Mouse (Mus musculus): ENCODE measurements around the gene Heatr5a. TPM values are rescaled to one million over a fixed set of nuclear protein-coding genes. Genes with fewer than 3 reads are reported as not detected.

Gene Heatr5a
- polyA plus RNA-seq, 1 experiment from 2014 or later, result 12.1 TPM

DNA sequence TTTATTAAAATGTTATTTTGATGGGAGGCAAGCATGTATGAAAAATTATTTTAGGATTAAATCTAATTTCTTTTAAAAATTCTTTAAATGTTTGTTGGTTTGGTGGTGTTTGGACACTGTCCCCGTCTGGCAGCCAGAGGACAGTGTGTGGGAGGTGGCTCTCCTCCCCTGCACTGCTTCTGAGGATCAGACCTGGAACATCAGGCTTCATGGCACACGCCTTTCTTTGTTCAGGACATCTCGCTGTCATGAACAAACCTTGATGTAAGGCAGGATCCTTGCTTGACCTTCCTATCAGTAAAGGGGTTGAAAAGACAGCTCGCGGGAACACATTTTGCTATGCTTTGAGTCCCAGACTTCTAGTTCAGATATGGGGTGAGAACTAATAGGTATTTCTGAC is 61.9 kb downstream of the Heatr5a start:
- Histone ChIP-seq H3K9me3 (no peaks in the 10 kb centered on the region), H3K4me2 (no peak overlapping the region), H3K4me3 (no peak overlapping the region), H3K4me1 (no peaks in the 10 kb centered on the region), H3K27me3 (no peaks in the 10 kb centered on the region), H3K27ac (no peak overlapping the region), H3K36me3 (peaks cover 53% of the 10 kb centered on the region), H3K9ac (no peak overlapping the region)
- 94% methylated on average over 5 of the region's 5 CpGs for WGBS
- ATAC-seq (ENCODE audit: insufficient number of reproducible peaks, insufficient read depth, low FRiP score, low TSS enrichment, low read depth), result no peak

DNA sequence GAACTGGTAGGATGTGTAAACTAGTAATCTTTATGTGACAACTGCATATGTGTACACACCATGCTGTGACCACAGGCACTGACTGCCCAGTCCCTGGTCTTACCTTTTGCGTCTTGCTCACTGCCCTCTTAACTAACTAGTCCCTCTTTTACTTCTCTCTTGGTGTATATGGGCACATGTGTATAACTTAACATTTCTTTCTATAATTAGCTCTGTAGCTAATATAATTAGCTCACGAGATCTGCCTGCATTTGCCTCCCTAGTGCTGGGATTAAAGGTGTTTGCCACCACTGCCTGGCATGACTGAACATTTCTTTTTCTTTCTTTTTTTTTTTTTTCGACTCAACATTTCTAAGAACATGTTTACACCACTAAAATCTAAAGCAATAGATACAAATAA is 63.6 kb downstream of the Heatr5a start:
- H3K4me1 ChIP-seq, result no peaks in the 10 kb centered on the region
- no peaks in the 10 kb centered on the region for H3K9me3 ChIP-seq
- 82% methylated on average over 3 of the region's 3 CpGs for WGBS
- H3K27ac ChIP-seq, result no peak overlapping the region
- no peaks in the 10 kb centered on the region for H3K27me3 ChIP-seq
- no peak overlapping the region for H3K9ac ChIP-seq
- no peak for ATAC-seq (ENCODE audit: insufficient number of reproducible peaks, insufficient read depth, low FRiP score, low TSS enrichment, low read depth)
- H3K36me3 ChIP-seq, result peaks cover 54% of the 10 kb centered on the region
- no peak overlapping the region for H3K4me2 ChIP-seq
- H3K4me3 ChIP-seq, result no peak overlapping the region

DNA sequence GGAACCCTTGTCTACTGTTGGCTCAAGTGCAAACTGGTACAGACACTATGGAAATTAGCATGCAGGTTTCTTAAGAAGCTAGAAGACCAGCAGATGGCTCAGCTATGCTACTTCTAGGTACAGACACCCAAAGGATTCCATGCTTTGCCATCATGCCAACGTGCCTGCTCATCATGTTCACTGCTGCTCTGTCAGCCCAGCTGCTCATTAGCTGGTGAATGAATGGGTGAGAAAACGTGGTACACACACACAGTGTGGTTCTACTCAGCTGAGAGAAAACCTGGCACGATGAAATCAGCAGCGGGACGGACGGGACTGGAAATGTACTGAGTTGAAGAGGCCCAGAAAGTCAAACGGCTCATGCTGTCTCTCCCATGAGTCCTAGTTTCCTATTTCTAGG is 70.6 kb downstream of the Heatr5a start:
- Histone ChIP-seq H3K36me3 (peaks cover 54% of the 10 kb centered on the region), H3K4me3 (no peak overlapping the region), H3K27me3 (no peaks in the 10 kb centered on the region), H3K4me2 (no peak overlapping the region), H3K27ac (no peak overlapping the region), H3K4me1 (no peaks in the 10 kb centered on the region), H3K9ac (no peak overlapping the region), H3K9me3 (no peaks in the 10 kb centered on the region)
- ATAC-seq (ENCODE audit: insufficient number of reproducible peaks, insufficient read depth, low FRiP score, low TSS enrichment, low read depth), result no peak
- 83% methylated on average over 7 of the region's 7 CpGs for WGBS

DNA sequence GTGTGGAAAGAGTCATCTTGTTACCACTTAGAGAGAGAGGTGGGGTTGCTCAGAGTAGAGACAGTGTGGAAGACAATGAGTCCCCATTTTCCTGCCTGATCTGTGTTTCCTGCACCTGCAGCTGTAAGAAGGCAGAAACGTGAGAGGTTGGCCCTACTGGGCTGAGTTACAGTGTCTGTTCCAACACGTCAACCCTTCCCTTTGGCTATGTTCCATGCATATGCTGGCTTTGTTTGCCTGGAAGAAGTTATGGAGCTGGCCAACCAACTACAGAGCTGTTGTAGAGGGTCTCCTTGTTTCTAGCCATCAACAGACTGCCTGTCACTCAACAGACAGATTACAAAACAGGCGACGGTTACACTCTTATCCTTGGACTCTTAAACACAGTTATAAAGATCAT is 74.2 kb downstream of the Heatr5a start:
- 71% methylated on average over 4 of the region's 4 CpGs for WGBS
- no peak overlapping the region for H3K4me3 ChIP-seq
- no peaks in the 10 kb centered on the region for H3K27me3 ChIP-seq
- no peak overlapping the region for H3K9ac ChIP-seq
- no peak for ATAC-seq (ENCODE audit: insufficient number of reproducible peaks, insufficient read depth, low FRiP score, low TSS enrichment, low read depth)
- no peaks in the 10 kb centered on the region for H3K9me3 ChIP-seq
- no peak overlapping the region for H3K4me2 ChIP-seq
- H3K36me3 ChIP-seq, result peaks cover 52% of the 10 kb centered on the region
- H3K27ac ChIP-seq, result no peak overlapping the region
- H3K4me1 ChIP-seq, result no peaks in the 10 kb centered on the region

DNA sequence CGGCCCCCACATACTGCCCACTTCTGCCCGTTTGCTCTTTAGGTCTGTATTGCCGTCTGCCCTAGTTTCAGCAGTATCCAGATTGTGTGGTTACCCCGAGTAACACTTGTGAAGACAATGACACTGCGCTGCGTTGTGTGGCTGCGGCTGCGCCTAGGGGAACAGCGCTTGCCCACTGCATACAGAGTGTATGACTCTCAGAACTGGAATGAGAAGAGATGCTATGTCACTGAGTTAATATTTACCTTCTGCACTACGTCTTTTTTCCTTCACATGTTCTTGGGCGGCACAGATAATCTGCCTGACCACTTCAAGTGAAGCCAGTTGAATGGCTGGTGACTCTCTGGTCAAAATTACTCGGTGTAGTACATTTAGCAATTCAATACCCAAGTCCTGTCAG is 82.5 kb downstream of the Heatr5a start:
- WGBS, result 92% methylated on average over 12 of the region's 12 CpGs

DNA sequence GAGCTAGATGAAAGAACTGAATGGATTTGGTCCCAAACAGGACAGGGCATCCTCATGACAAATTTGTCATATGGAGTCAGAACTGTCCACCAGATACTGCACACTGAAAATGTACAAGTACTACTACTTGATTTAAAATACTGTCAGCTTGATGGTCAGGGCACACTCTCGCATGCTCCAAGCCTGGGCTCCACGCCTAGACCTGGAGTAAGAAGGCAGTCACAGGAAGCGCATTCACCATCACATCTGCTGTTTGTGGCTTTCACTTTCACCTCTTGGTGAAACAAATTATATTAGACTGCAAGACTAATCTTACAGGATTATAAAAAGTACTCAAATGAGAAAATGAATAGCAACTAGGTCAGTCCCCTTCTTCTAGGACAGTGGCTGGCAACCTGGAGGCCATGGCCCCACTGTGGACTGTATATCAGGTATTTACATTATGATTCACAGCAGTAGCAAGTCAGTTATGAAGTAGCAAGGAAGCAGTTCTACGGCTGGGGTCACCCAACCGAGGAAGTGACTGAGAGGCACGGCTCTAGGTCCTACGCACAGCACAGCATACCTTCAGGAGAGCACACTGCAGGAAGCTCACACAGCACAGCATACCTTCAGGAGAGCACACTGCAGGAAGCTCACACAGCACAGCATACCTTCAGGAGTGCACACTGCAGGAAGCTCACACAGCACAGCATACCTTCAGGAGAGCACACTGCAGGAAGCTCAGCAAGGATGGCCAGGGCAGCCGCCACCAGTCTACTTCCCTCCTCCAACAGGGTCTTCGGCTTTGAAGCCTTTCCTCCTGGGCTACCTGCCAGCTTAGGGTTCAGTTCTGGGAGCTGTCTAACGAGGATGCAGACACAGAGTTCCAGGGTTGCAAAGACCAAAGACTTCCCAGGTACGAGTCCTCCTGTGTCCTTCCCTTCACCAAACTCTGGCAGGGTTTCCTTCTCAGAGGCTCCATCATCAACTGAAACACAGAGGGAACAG is 83.5 kb downstream of the Heatr5a start:
- no peaks in the 10 kb centered on the region for H3K27me3 ChIP-seq
- no peak overlapping the region for H3K9ac ChIP-seq
- no peak overlapping the region for H3K4me2 ChIP-seq
- no peak for ATAC-seq (ENCODE audit: insufficient number of reproducible peaks, insufficient read depth, low FRiP score, low TSS enrichment, low read depth)
- H3K36me3 ChIP-seq, result peaks cover 70% of the 10 kb centered on the region
- no peak overlapping the region for H3K4me3 ChIP-seq
- WGBS, result 86% methylated on average over 11 of the region's 11 CpGs
- H3K9me3 ChIP-seq, result no peaks in the 10 kb centered on the region
- no peak overlapping the region for H3K27ac ChIP-seq
- no peaks in the 10 kb centered on the region for H3K4me1 ChIP-seq

More for the DNA sequence above, 82.5 kb downstream of the Heatr5a start:
- H3K27ac ChIP-seq, result no peak overlapping the region
- no peak overlapping the region for H3K4me2 ChIP-seq
- no peaks in the 10 kb centered on the region for H3K27me3 ChIP-seq
- H3K9me3 ChIP-seq, result no peaks in the 10 kb centered on the region
- no peaks in the 10 kb centered on the region for H3K4me1 ChIP-seq
- no peak overlapping the region for H3K4me3 ChIP-seq
- peaks cover 73% of the 10 kb centered on the region for H3K36me3 ChIP-seq
- no peak for ATAC-seq (ENCODE audit: insufficient number of reproducible peaks, insufficient read depth, low FRiP score, low TSS enrichment, low read depth)
- no peak overlapping the region for H3K9ac ChIP-seq

DNA sequence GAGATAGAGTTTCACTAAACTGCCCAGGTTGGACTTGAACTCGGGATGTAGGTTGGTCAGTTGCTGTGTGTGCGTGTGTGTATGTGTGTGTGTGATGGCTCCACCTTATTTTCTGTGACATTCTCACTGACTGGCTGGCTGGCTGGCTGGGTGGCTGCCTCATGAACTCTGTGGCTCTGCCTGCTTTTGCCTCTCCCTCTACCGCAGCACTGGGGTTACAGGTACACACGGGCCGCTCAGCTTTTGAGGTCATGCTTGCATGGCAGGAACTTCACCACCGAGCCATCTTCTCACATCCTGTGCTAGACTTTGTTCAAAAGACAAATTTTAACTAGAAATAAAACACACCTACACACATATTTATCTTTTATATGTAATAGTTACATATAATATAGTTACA is 84.8 kb downstream of the Heatr5a start:
- no peak for ATAC-seq (ENCODE audit: insufficient number of reproducible peaks, insufficient read depth, low FRiP score, low TSS enrichment, low read depth)

DNA sequence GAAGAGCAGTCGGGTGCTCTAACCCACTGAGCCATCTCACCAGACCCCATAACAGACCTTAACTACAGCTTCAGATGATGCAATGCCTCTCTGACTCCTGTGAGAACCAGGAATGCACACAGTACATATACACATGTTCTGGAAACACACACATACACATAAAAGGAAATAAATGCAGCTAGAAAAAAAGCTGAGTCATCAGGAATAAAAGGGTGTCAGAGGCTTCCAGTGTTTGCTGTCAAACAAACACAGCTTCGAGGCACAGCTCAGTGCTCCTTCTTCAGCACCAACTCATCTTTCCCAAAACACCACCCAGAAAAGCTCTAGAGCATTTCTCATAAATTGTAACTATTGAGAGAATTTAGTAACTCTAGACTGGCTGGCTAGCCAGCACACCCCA is 86.3 kb downstream of the Heatr5a start:
- ATAC-seq (ENCODE audit: insufficient number of reproducible peaks, insufficient read depth, low FRiP score, low TSS enrichment, low read depth), result no peak
- no peaks in the 10 kb centered on the region for H3K4me1 ChIP-seq
- no peak overlapping the region for H3K9ac ChIP-seq
- whole genome bisulfite sequencing, result 82% methylated on average over 2 of the region's 2 CpGs
- H3K27ac ChIP-seq, result no peak overlapping the region
- H3K9me3 ChIP-seq, result no peaks in the 10 kb centered on the region
- peaks cover 68% of the 10 kb centered on the region for H3K36me3 ChIP-seq
- no peak overlapping the region for H3K4me2 ChIP-seq
- H3K27me3 ChIP-seq, result no peaks in the 10 kb centered on the region
- H3K4me3 ChIP-seq, result no peak overlapping the region

More for the DNA sequence above, 84.8 kb downstream of the Heatr5a start:
- WGBS, result 91% methylated on average over 6 of the region's 6 CpGs
- H3K27ac ChIP-seq, result no peak overlapping the region
- H3K4me3 ChIP-seq, result no peak overlapping the region
- no peaks in the 10 kb centered on the region for H3K4me1 ChIP-seq
- no peaks in the 10 kb centered on the region for H3K9me3 ChIP-seq
- no peaks in the 10 kb centered on the region for H3K27me3 ChIP-seq
- H3K4me2 ChIP-seq, result no peak overlapping the region
- peaks cover 70% of the 10 kb centered on the region for H3K36me3 ChIP-seq
- H3K9ac ChIP-seq, result no peak overlapping the region

DNA sequence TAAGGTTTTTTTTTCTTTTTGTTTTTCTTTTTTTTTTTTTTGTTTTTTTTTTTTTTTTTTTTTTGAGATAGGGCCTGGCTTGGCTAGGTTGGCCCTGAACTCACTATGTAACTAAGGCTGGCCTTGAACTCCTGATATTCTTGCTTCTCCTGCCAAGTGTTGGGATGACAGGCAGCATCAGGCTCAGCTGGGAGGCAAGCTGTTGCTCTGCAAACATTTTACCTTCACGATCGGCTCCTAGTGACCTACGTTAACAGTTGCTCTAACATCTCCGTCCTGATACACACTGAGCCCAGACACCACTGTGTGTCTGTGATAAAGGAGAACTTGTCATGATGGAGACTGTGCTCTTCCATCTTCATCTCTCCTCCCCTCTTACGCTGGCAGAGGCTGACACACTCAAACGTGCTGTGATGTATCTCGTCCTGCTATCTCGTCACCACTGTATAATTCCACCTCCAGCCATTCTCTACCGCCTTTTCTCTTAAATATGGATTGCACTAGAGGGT is 87.8 kb downstream of the Heatr5a start:
- Histone ChIP-seq H3K27me3 (no peaks in the 10 kb centered on the region), H3K27ac (no peak overlapping the region), H3K4me1 (no peaks in the 10 kb centered on the region), H3K4me2 (no peak overlapping the region), H3K36me3 (peaks cover 66% of the 10 kb centered on the region), H3K4me3 (no peak overlapping the region), H3K9me3 (no peaks in the 10 kb centered on the region), H3K9ac (no peak overlapping the region)
- WGBS, result 94% methylated on average over 9 of the region's 9 CpGs
- no peak for ATAC-seq (ENCODE audit: insufficient number of reproducible peaks, insufficient read depth, low FRiP score, low TSS enrichment, low read depth)

DNA sequence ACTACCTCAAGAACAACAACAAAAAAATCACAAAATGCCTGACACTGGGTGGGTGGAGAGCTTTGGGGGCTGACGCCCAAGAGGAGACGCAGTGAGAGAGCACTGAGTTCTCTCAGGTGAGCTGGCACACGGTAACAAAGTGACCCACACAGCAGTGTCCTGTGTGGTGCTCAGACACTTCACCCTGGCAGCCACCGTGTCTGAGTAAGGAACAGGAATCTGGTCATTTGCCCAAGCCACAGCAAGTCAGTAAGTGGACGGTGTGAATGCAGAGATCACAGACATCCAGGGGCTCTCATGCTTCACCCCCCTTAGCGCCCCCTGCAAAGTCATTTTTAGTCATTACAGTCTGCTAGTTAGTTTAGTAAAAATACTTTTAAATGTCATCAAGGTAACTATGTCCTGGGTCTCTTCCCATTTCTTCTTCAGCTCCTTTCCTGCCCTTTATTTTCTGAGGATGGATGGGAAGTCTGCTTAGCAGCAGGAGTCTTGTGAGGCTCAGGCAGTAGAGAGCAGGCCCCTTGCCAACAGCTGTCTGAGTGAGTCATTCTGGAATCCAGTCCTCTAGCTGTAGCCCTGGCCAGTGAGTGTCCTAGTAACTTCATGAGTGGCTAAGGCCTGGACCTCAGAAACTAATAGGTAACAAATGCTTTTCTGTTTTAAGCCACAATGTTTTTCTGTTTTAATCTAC is 88.4 kb downstream of the Heatr5a start:
- 88% methylated on average over 6 of the region's 6 CpGs for WGBS
- peaks cover 66% of the 10 kb centered on the region for H3K36me3 ChIP-seq
- H3K9ac ChIP-seq, result no peak overlapping the region
- H3K4me1 ChIP-seq, result no peaks in the 10 kb centered on the region
- H3K27me3 ChIP-seq, result no peaks in the 10 kb centered on the region
- ATAC-seq (ENCODE audit: insufficient number of reproducible peaks, insufficient read depth, low FRiP score, low TSS enrichment, low read depth), result no peak
- H3K4me2 ChIP-seq, result no peak overlapping the region
- no peak overlapping the region for H3K27ac ChIP-seq
- no peak overlapping the region for H3K4me3 ChIP-seq
- H3K9me3 ChIP-seq, result no peaks in the 10 kb centered on the region

DNA sequence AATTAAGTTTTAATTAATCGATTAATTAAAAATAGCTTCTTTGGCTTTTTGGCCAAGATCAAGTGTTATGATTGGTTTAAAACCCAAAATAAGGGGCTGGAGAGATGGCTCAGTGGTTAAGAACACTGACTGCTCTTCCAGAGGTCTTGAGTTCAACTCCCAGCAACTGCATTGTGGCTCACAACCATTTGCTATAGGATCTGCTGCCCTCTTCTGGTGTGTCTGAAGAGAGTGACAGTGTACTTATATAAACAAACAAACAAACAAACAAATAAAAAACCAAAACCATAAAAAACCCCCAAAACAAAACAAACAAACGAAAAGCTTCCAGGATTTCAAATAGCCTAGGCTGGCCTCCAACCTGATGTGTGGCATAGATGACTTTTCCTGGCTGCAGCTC is 89.3 kb downstream of the Heatr5a start:
- Histone ChIP-seq H3K9ac (no peak overlapping the region), H3K4me3 (no peak overlapping the region), H3K27me3 (no peaks in the 10 kb centered on the region), H3K36me3 (peaks cover 66% of the 10 kb centered on the region), H3K4me2 (no peak overlapping the region), H3K4me1 (no peaks in the 10 kb centered on the region), H3K27ac (no peak overlapping the region), H3K9me3 (no peaks in the 10 kb centered on the region)
- ATAC-seq (ENCODE audit: insufficient number of reproducible peaks, insufficient read depth, low FRiP score, low TSS enrichment, low read depth), result no peak
- 95% methylated on average over 2 of the region's 2 CpGs for WGBS

Data from embryonic facial prominence, embryonic 13.5 days (tissue).